Mouse (Mus musculus) embryonic facial prominence, embryonic 14.5 days (tissue): ENCODE measurements around the gene Fgf7. TPM values are rescaled to one million over a fixed set of nuclear protein-coding genes. Genes with fewer than 3 reads are reported as not detected.

Experiments
- ATAC-seq: fragments of 200-750 bp; cut with Nextera tagmentation; 2 replicates; pipeline ENCODE4 v1.8.0; 2017; ENCODE audit warnings: low read depth, moderate number of reproducible peaks, moderate TSS enrichment
- DNase-seq: peaks from one replicate; pipeline ENCODE4 v3.0.0-alpha.2; 2015; ENCODE audit warnings: low spot score
- H3K27ac ChIP-seq: fragments of 300-500 bp; sonication (generic); replicated peaks from 2 replicates; pipeline ENCODE4 v1.5.1; 2014; ENCODE audit warnings: low read depth, mild to moderate bottlenecking, low read length, moderate library complexity
- H3K27me3 ChIP-seq: fragments of 300-500 bp; sonication (generic); replicated peaks from 2 replicates; pipeline ENCODE4 v1.6.1; 2014; ENCODE audit warnings: low read length; ENCODE audit not compliant: control insufficient read depth, insufficient read depth
- H3K36me3 ChIP-seq: fragments of 300-500 bp; sonication (generic); 2 replicates; pipeline ENCODE4 v1.6.1; 2014; ENCODE audit warnings: low read length, mixed read lengths; ENCODE audit not compliant: control insufficient read depth, insufficient read depth
- H3K4me1 ChIP-seq: fragments of 300-500 bp; sonication (generic); 2 replicates; pipeline ENCODE4 v1.6.1; 2014; ENCODE audit warnings: antibody characterized with exemption, low read length; ENCODE audit not compliant: control insufficient read depth, insufficient read depth
- H3K4me2 ChIP-seq: fragments of 300-500 bp; sonication (generic); 2 replicates; pipeline ENCODE4 v1.6.1; 2014; ENCODE audit warnings: low read depth, mild to moderate bottlenecking, low read length, moderate library complexity, mixed read lengths
- H3K4me3 ChIP-seq: fragments of 300-500 bp; sonication (generic); 2 replicates; pipeline ENCODE4 v1.5.1; 2014; ENCODE audit warnings: low read depth, mild to moderate bottlenecking, low read length
- H3K9ac ChIP-seq: fragments of 300-500 bp; sonication (generic); 2 replicates; pipeline ENCODE4 v1.6.1; 2014; ENCODE audit warnings: low read depth, mild to moderate bottlenecking, low read length, moderate library complexity, mixed read lengths
- H3K9me3 ChIP-seq: fragments of 300-500 bp; sonication (generic); 2 replicates; pipeline ENCODE4 v1.6.1; 2016; ENCODE audit warnings: low read length; ENCODE audit not compliant: control insufficient read depth
- WGBS: fragments of 180-500 bp; shearing (Covaris S2); extraction: QIAGEN DNeasy Blood & Tissue Kit; methylation state at CpG from one replicate; pipeline ENCODE4 v1.1.7; 2014; 5-methylcytosine and 5-hydroxymethylcytosine counted together
- polyA plus RNA-seq: library from polyadenylated mRNA; unstranded; fragments of >200 nt; fragmentation: Nextera tagmentation; extraction: Ambion mirVana; gene quantifications from 2 replicates; pipeline ENCODE4 v1.2.1, GENCODE M21; 2014

Fgf7 gene
- polyA plus RNA-seq, 1 experiment from 2014 or later = 16.1 TPM

GRCm38 (mm10) chr2:126069740-126070139, 35.3 kb downstream of the Fgf7 start:
- no peak for DNase-seq
- no peaks in the 10 kb centered on the region for H3K27me3 ChIP-seq
- 75% methylated on average over 1 of the region's 1 CpGs for WGBS
- no peak for ATAC-seq
- no peaks in the 10 kb centered on the region for H3K36me3 ChIP-seq
- H3K4me1 ChIP-seq = no peaks in the 10 kb centered on the region
- H3K9ac ChIP-seq = no peak overlapping the region
- no peaks in the 10 kb centered on the region for H3K9me3 ChIP-seq
- no peak overlapping the region for H3K4me2 ChIP-seq
- H3K27ac ChIP-seq = no peak overlapping the region
- H3K4me3 ChIP-seq = no peak overlapping the region

GRCm38 (mm10) chr2:126073744-126074143, 39.3 kb downstream of the Fgf7 start:
- Histone ChIP-seq H3K9me3 (no peaks in the 10 kb centered on the region), H3K4me2 (no peak overlapping the region), H3K4me1 (no peaks in the 10 kb centered on the region), H3K36me3 (no peaks in the 10 kb centered on the region), H3K27ac (no peak overlapping the region), H3K4me3 (no peak overlapping the region), H3K9ac (no peak overlapping the region), H3K27me3 (no peaks in the 10 kb centered on the region)
- 86% methylated on average over 4 of the region's 4 CpGs for WGBS
- no peak for ATAC-seq
- DNase-seq = no peak

- Histone ChIP-seq H3K4me3 (no peak overlapping the region), H3K36me3 (no peaks in the 10 kb centered on the region), H3K4me2 (no peak overlapping the region), H3K9me3 (no peaks in the 10 kb centered on the region), H3K4me1 (no peaks in the 10 kb centered on the region), H3K27ac (no peak overlapping the region), H3K27me3 (no peaks in the 10 kb centered on the region), H3K9ac (no peak overlapping the region)
- ATAC-seq (no peak), DNase-seq (no peak)
- 92% methylated on average over 6 of the region's 6 CpGs for WGBS
Observed at GRCm38 (mm10) chr2:126076506-126076905, 42.0 kb downstream of the Fgf7 start.

GRCm38 (mm10) chr2:126079086-126079485, 44.6 kb downstream of the Fgf7 start:
- H3K4me2 ChIP-seq = no peak overlapping the region
- H3K9ac ChIP-seq = no peak overlapping the region
- H3K36me3 ChIP-seq = no peaks in the 10 kb centered on the region
- H3K27ac ChIP-seq = no peak overlapping the region
- H3K4me3 ChIP-seq = no peak overlapping the region
- no peak for DNase-seq
- no peaks in the 10 kb centered on the region for H3K27me3 ChIP-seq
- 53% methylated on average over 2 of the region's 2 CpGs for WGBS
- no peak for ATAC-seq
- no peaks in the 10 kb centered on the region for H3K4me1 ChIP-seq
- H3K9me3 ChIP-seq = no peaks in the 10 kb centered on the region

- H3K9me3 ChIP-seq = no peaks in the 10 kb centered on the region
- no peaks in the 10 kb centered on the region for H3K36me3 ChIP-seq
- H3K27me3 ChIP-seq = no peaks in the 10 kb centered on the region
- H3K27ac ChIP-seq = no peak overlapping the region
- H3K4me2 ChIP-seq = no peak overlapping the region
- DNase-seq (no peak), ATAC-seq (no peak)
- no peaks in the 10 kb centered on the region for H3K4me1 ChIP-seq
- no peak overlapping the region for H3K9ac ChIP-seq
- 73% methylated on average over 3 of the region's 3 CpGs for WGBS
- H3K4me3 ChIP-seq = no peak overlapping the region
Observed at GRCm38 (mm10) chr2:126084326-126084725, 49.9 kb downstream of the Fgf7 start.

GRCm38 (mm10) chr2:126086187-126086586, 51.7 kb downstream of the Fgf7 start:
- Histone ChIP-seq H3K9ac (no peak overlapping the region), H3K27me3 (no peaks in the 10 kb centered on the region), H3K9me3 (no peaks in the 10 kb centered on the region), H3K27ac (no peak overlapping the region), H3K4me2 (no peak overlapping the region), H3K36me3 (no peaks in the 10 kb centered on the region), H3K4me1 (no peaks in the 10 kb centered on the region), H3K4me3 (no peak overlapping the region)
- 71% methylated on average over 8 of the region's 8 CpGs for WGBS
- DNase-seq (no peak), ATAC-seq (no peak)

GRCm38 (mm10) chr2:126090432-126090831, 56.0 kb downstream of the Fgf7 start:
- Histone ChIP-seq H3K4me2 (no peak overlapping the region), H3K36me3 (no peaks in the 10 kb centered on the region), H3K4me3 (no peak overlapping the region), H3K9me3 (no peaks in the 10 kb centered on the region), H3K4me1 (no peaks in the 10 kb centered on the region), H3K9ac (no peak overlapping the region), H3K27me3 (no peaks in the 10 kb centered on the region), H3K27ac (no peak overlapping the region)
- 61% methylated on average over 5 of the region's 5 CpGs for WGBS
- no peak for ATAC-seq
- no peak for DNase-seq

GRCm38 (mm10) chr2:126094616-126095015, 60.2 kb downstream of the Fgf7 start:
- no peak for DNase-seq
- H3K9me3 ChIP-seq = no peaks in the 10 kb centered on the region
- H3K4me3 ChIP-seq = no peak overlapping the region
- H3K4me1 ChIP-seq = no peaks in the 10 kb centered on the region
- H3K9ac ChIP-seq = no peak overlapping the region
- WGBS = 82% methylated on average over 4 of the region's 4 CpGs
- no peak overlapping the region for H3K4me2 ChIP-seq
- no peak for ATAC-seq
- H3K27ac ChIP-seq = no peak overlapping the region
- H3K27me3 ChIP-seq = no peaks in the 10 kb centered on the region
- no peaks in the 10 kb centered on the region for H3K36me3 ChIP-seq
